Comparison of ENCODE assay signal across 25 mouse cellular contexts in genomic region chr3:143786889-143787288, GRCm38 (mm10).
"Had no signal": no experiment of that assay in that cellular context is flagged by ENCODE, and none has a peak within 500 bp of the region (broad histone marks: within the 10 kb centered on the region; RNA-seq: fewer than 3 reads in every experiment).

No protein-coding gene starts in this region.

- H3K27ac ChIP-seq: heart, adult 2 months; heart, embryonic 13.5 days; heart, embryonic 15.5 days; hindbrain, embryonic 13.5 days; hindbrain, embryonic 15.5 days; hindbrain, postnatal 0 days; kidney, embryonic 15.5 days; kidney, postnatal 0 days; limb, embryonic 13.5 days; limb, embryonic 15.5 days; liver, embryonic 12.5 days had no signal

- H3K4me3 ChIP-seq: heart, adult 2 months; heart, embryonic 13.5 days; heart, embryonic 15.5 days; hindbrain, embryonic 13.5 days; hindbrain, embryonic 15.5 days; kidney, embryonic 15.5 days; limb, embryonic 13.5 days; limb, embryonic 15.5 days; liver, embryonic 12.5 days had no signal

- DNase-seq: gastrocnemius, postnatal 14 days; gastrocnemius, postnatal 36 days; heart, adult 11 months; heart, adult 2 months; heart, postnatal 14 days; heart, postnatal 36 days; kidney, adult 11 months; kidney, adult 2 months; kidney, adult 9 months; kidney, postnatal 14 days; kidney, postnatal 36 days; layer of hippocampus, adult 9-11 months; layer of hippocampus, postnatal 36 days; left cerebral cortex, postnatal 4 days had no signal

- ATAC-seq: hindbrain, postnatal 0 days; liver, embryonic 12.5 days had no signal

- H3K36me3 ChIP-seq: heart, embryonic 13.5 days; heart, embryonic 15.5 days; hindbrain, embryonic 13.5 days; hindbrain, embryonic 15.5 days; kidney, embryonic 15.5 days; limb, embryonic 13.5 days; limb, embryonic 15.5 days; liver, embryonic 12.5 days had no signal

- H3K9ac ChIP-seq: heart, embryonic 13.5 days; heart, embryonic 15.5 days; hindbrain, embryonic 13.5 days; hindbrain, embryonic 15.5 days; kidney, embryonic 15.5 days; limb, embryonic 13.5 days; limb, embryonic 15.5 days; liver, embryonic 12.5 days had no signal

- H3K9me3 ChIP-seq: heart, embryonic 13.5 days; heart, embryonic 15.5 days; hindbrain, embryonic 13.5 days; hindbrain, embryonic 15.5 days; kidney, embryonic 15.5 days; limb, embryonic 13.5 days; limb, embryonic 15.5 days; liver, embryonic 12.5 days had no signal

- H3K27me3 ChIP-seq: heart, embryonic 13.5 days; heart, embryonic 15.5 days; hindbrain, embryonic 13.5 days; hindbrain, embryonic 15.5 days; kidney, embryonic 15.5 days; limb, embryonic 15.5 days; liver, embryonic 12.5 days had no signal

- H3K4me2 ChIP-seq: heart, embryonic 11.5 days; heart, embryonic 13.5 days; heart, embryonic 15.5 days; hindbrain, embryonic 13.5 days; hindbrain, embryonic 15.5 days; kidney, embryonic 15.5 days; limb, embryonic 13.5 days; limb, embryonic 15.5 days; liver, embryonic 12.5 days had no signal

- H3K4me1 ChIP-seq: heart, embryonic 13.5 days; heart, embryonic 15.5 days; hindbrain, embryonic 15.5 days; limb, embryonic 15.5 days; liver, embryonic 12.5 days had no signal
